Mouse (Mus musculus) liver, adult 2 months (tissue): Measurements from ENCODE around the gene Ube2v1. TPM values are rescaled to one million over a fixed set of nuclear protein-coding genes. Genes with fewer than 3 reads are reported as not detected.

Experiments used
- DNase-seq: peaks from one replicate; pipeline ENCODE4 v3.0.0-alpha.2; 2011; ENCODE audit warnings: low read depth, low spot score; ENCODE audit errors: extremely low read depth
- H3K27ac ChIP-seq: fragments of 200-500 bp; replicated peaks from 2 replicates; pipeline ENCODE4 v1.5.1; 2012; ENCODE audit warnings: low read depth, mild to moderate bottlenecking, control low read depth, inconsistent platforms, low read length; ENCODE audit not compliant: insufficient read depth
- H3K27me3 ChIP-seq: fragments of 200-500 bp; 2 replicates; pipeline ENCODE4 v1.6.1; 2012; ENCODE audit warnings: mild to moderate bottlenecking, moderate library complexity, low read length, inconsistent platforms; ENCODE audit not compliant: control insufficient read depth, insufficient read depth
- H3K36me3 ChIP-seq: fragments of 200-500 bp; 2 replicates; pipeline ENCODE4 v1.6.1; 2012; ENCODE audit warnings: low read length, inconsistent platforms; ENCODE audit not compliant: control insufficient read depth, insufficient read depth
- H3K4me1 ChIP-seq: fragments of 200-500 bp; 2 replicates; pipeline ENCODE4 v1.6.1; 2011; ENCODE audit warnings: low read length; ENCODE audit not compliant: control insufficient read depth, insufficient read depth
- H3K4me3 ChIP-seq: fragments of 200-500 bp; 2 replicates; pipeline ENCODE4 v1.5.1; 2011; ENCODE audit warnings: low read depth, mild to moderate bottlenecking, control low read depth, low read length, moderate library complexity; ENCODE audit not compliant: insufficient read depth
- H3K79me2 ChIP-seq: fragments of 200-500 bp; 2 replicates; pipeline ENCODE4 v1.6.1; 2012; ENCODE audit warnings: inconsistent platforms, mild to moderate bottlenecking, low read length, moderate library complexity; ENCODE audit not compliant: control insufficient read depth, insufficient read depth
- H3K9ac ChIP-seq: fragments of 200-500 bp; 2 replicates; pipeline ENCODE4 v1.6.1; 2012; ENCODE audit warnings: low read depth, mild to moderate bottlenecking, control low read depth, inconsistent platforms, low read length
- CTCF ChIP-seq: fragments of 200-500 bp; IDR thresholded peaks from 2 replicates; pipeline ENCODE4 v1.5.1; 2011; ENCODE audit warnings: low read depth, low read length, control low read depth
- POLR2A ChIP-seq: fragments of 200-500 bp; IDR thresholded peaks from 2 replicates; pipeline ENCODE4 v1.6.1; 2011; ENCODE audit warnings: low read length, control low read depth; ENCODE audit not compliant: insufficient read depth; ENCODE audit errors: extremely low read depth
- WGBS: fragments of 180-500 bp; shearing (Covaris S2); methylation state at CpG from one replicate; pipeline ENCODE4 v1.1.7; 2018; 5-methylcytosine and 5-hydroxymethylcytosine counted together
- polyA plus RNA-seq: library from polyadenylated mRNA; depleted of rRNA; stranded (reverse); fragments of >200 nt; gene quantifications from 2 replicates; pipeline ENCODE4 v1.2.3, GENCODE M21; 2012
- total RNA-seq: library from RNA; depleted of rRNA; stranded (reverse); fragments of >200 nt; gene quantifications from 2 replicates; pipeline ENCODE4 v1.2.3, GENCODE M21; 2014

Ube2v1 gene
- total and polyA plus RNA-seq, 2 experiments: 26.2 to 75.2 TPM

GRCm38 (mm10) chr2:167578521-167578920 is 53.4 kb downstream of the Ube2v1 start:
- no peak overlapping the region for H3K4me3 ChIP-seq
- WGBS: 73% methylated on average over 5 of the region's 5 CpGs
- no peak for DNase-seq
- H3K36me3 ChIP-seq: no peaks in the 10 kb centered on the region
- no peak overlapping the region for H3K27ac ChIP-seq
- H3K79me2 ChIP-seq: no peaks in the 10 kb centered on the region
- TF ChIP-seq CTCF (no peak), POLR2A (no peak)
- no peaks in the 10 kb centered on the region for H3K27me3 ChIP-seq
- no peaks in the 10 kb centered on the region for H3K4me1 ChIP-seq
- H3K9ac ChIP-seq: no peak overlapping the region

GRCm38 (mm10) chr2:167577186-167577785 is 54.6 kb downstream of the Ube2v1 start:
- no peak for DNase-seq
- Histone ChIP-seq H3K4me1 (peaks cover 3% of the 10 kb centered on the region; the same call in 1 of the 2 replicates), H3K79me2 (no peaks in the 10 kb centered on the region), H3K27me3 (no peaks in the 10 kb centered on the region), H3K4me3 (no peak overlapping the region), H3K27ac (no peak overlapping the region), H3K9ac (no peak overlapping the region), H3K36me3 (no peaks in the 10 kb centered on the region)
- WGBS: 73% methylated on average over 9 of the region's 9 CpGs
- TF ChIP-seq POLR2A (no peak), CTCF (no peak)

GRCm38 (mm10) chr2:167576121-167576620 is 55.7 kb downstream of the Ube2v1 start:
- WGBS: 86% methylated on average over 8 of the region's 8 CpGs
- no peaks in the 10 kb centered on the region for H3K36me3 ChIP-seq
- TF ChIP-seq CTCF: no peak
- TF ChIP-seq POLR2A: no peak
- DNase-seq: no peak
- no peaks in the 10 kb centered on the region for H3K27me3 ChIP-seq
- no peaks in the 10 kb centered on the region for H3K79me2 ChIP-seq
- H3K27ac ChIP-seq: no peak overlapping the region
- H3K4me1 ChIP-seq: peaks cover 10% of the 10 kb centered on the region
- H3K9ac ChIP-seq: no peak overlapping the region
- H3K4me3 ChIP-seq: no peak overlapping the region

GRCm38 (mm10) chr2:167575581-167575980 is 56.3 kb downstream of the Ube2v1 start:
- no peak for TF ChIP-seq POLR2A
- TF ChIP-seq CTCF: no peak
- Histone ChIP-seq H3K9ac (no peak overlapping the region), H3K4me1 (peaks cover 15% of the 10 kb centered on the region), H3K4me3 (no peak overlapping the region), H3K27me3 (no peaks in the 10 kb centered on the region), H3K79me2 (no peaks in the 10 kb centered on the region), H3K36me3 (no peaks in the 10 kb centered on the region), H3K27ac (no peak overlapping the region)
- WGBS: 78% methylated on average over 7 of the region's 7 CpGs
- DNase-seq: no peak

GRCm38 (mm10) chr2:167574814-167575213 is 57.1 kb downstream of the Ube2v1 start:
- Histone ChIP-seq H3K4me3 (no peak overlapping the region), H3K9ac (no peak overlapping the region), H3K4me1 (peaks cover 20% of the 10 kb centered on the region), H3K27ac (no peak overlapping the region), H3K79me2 (no peaks in the 10 kb centered on the region), H3K27me3 (no peaks in the 10 kb centered on the region), H3K36me3 (no peaks in the 10 kb centered on the region)
- TF ChIP-seq POLR2A (no peak), CTCF (no peak)
- WGBS: 48% methylated on average over 9 of the region's 9 CpGs
- no peak for DNase-seq
